In the genomic region with DNA sequence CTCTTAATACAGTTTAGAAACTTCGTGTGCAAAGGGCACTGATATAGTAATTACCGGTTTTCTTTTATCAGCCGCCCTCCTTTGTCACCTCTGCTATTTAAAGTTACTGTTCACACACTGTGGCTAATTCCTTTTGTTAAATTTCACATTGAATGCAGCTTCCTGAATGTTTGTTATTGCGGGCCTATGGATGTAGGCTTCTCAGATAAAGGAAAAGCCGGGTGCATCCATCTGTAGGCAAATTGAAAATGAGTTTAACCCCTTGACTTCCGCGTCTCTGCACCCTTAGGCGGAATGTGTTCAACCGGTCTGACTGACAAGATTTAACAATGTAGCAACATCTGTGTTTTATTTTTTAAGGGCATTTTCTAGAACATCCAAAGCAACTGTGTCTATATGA, we compare ENCODE assay signal across 12 mouse cellular contexts.
DNase-seq lines count a peak whose midpoint lies in the region; ATAC-seq and TF ChIP-seq lines count a peak whose summit lies in the region.
"Had no signal": no experiment of that assay in that cellular context is flagged by ENCODE, and none has a peak within 500 bp of the region (broad histone marks: within the 10 kb centered on the region; RNA-seq: fewer than 3 reads in every experiment).

No protein-coding gene starts in this region.

- H3K9ac ChIP-seq in hindbrain, embryonic 12.5 days = no peak overlapping the region
- H3K9ac ChIP-seq in midbrain, postnatal 0 days (replicated peaks; ENCODE audit: low read length, poor library complexity, severe bottlenecking) = no peak overlapping the region
- H3K9ac ChIP-seq: lung, embryonic 14.5 days had no signal

- peaks cover 20% of the 10 kb centered on the region for H3K27me3 ChIP-seq in embryonic facial prominence, embryonic 10.5 days (replicated peaks; ENCODE audit: low read depth, poor library complexity, severe bottlenecking)
- H3K27me3 ChIP-seq in hindbrain, embryonic 12.5 days = no peaks in the 10 kb centered on the region
- H3K27me3 ChIP-seq in midbrain, postnatal 0 days (ENCODE audit: insufficient read depth, low read length) = no peaks in the 10 kb centered on the region
- H3K27me3 ChIP-seq: CH12.LX had no signal

- TF ChIP-seq CTCF in midbrain, postnatal 0 days (IDR thresholded peaks at IDR 0.05) = no peak

- 18% methylated on average over 9 of the region's 9 CpGs for WGBS in embryonic facial prominence, embryonic 10.5 days
- 21% methylated on average over 9 of the region's 9 CpGs for WGBS in hindbrain, embryonic 12.5 days
- WGBS in midbrain, postnatal 0 days = 14% methylated on average over 9 of the region's 9 CpGs

- ATAC-seq in hindbrain, embryonic 12.5 days (ENCODE audit: low FRiP score) = no peak
- no peak for ATAC-seq in midbrain, postnatal 0 days (ENCODE audit: low FRiP score)
- no peak for ATAC-seq in inflammation-experienced regulatory T-cells, adult 6 months

- peak; percentile 49 for DNase-seq in brain, adult 2 months (ENCODE audit: low read depth, low spot score)
- DNase-seq in embryonic facial prominence, embryonic 10.5 days (ENCODE audit: low spot score) = no peak
- peak; percentile 41 for DNase-seq in midbrain, postnatal 0 days (ENCODE audit: low spot score)
- no peak for DNase-seq in lung, postnatal 14 days
- no peak for DNase-seq in yolk sac, embryonic 10.5 days (ENCODE audit: low spot score)
- DNase-seq in adrenal gland, postnatal 36 days = no peak
- DNase-seq: kidney, postnatal 25 days; lung, embryonic 14.5 days had no signal

- H3K9me3 ChIP-seq in embryonic facial prominence, embryonic 10.5 days = no peaks in the 10 kb centered on the region
- no peaks in the 10 kb centered on the region for H3K9me3 ChIP-seq in hindbrain, embryonic 12.5 days (replicated peaks)
- no peaks in the 10 kb centered on the region for H3K9me3 ChIP-seq in midbrain, postnatal 0 days (ENCODE audit: low read length)

- H3K4me3 ChIP-seq in embryonic facial prominence, embryonic 10.5 days = peak overlapping the region; percentile 59
- H3K4me3 ChIP-seq in hindbrain, embryonic 12.5 days = no peak overlapping the region
- no peak overlapping the region for H3K4me3 ChIP-seq in midbrain, postnatal 0 days (ENCODE audit: low read depth, low read length)
- H3K4me3 ChIP-seq: myocyte had no signal

- no peaks in the 10 kb centered on the region for H3K36me3 ChIP-seq in embryonic facial prominence, embryonic 10.5 days (replicated peaks)
- H3K36me3 ChIP-seq in hindbrain, embryonic 12.5 days = no peaks in the 10 kb centered on the region
- H3K36me3 ChIP-seq in midbrain, postnatal 0 days (ENCODE audit: insufficient read depth, low read length) = no peaks in the 10 kb centered on the region

- H3K27ac ChIP-seq in embryonic facial prominence, embryonic 10.5 days (replicated peaks) = no peak overlapping the region
- peak overlapping the region; percentile 35 for H3K27ac ChIP-seq in hindbrain, embryonic 12.5 days
- H3K27ac ChIP-seq in midbrain, postnatal 0 days (ENCODE audit: low read depth, low read length) = no peak overlapping the region

- H3K4me2 ChIP-seq in hindbrain, embryonic 12.5 days (replicated peaks) = peak overlapping the region; percentile 66
- no peak overlapping the region for H3K4me2 ChIP-seq in midbrain, postnatal 0 days (ENCODE audit: low read depth, low read length, poor library complexity, severe bottlenecking)

- peaks cover 42% of the 10 kb centered on the region for H3K4me1 ChIP-seq in embryonic facial prominence, embryonic 10.5 days
- peaks cover 44% of the 10 kb centered on the region for H3K4me1 ChIP-seq in hindbrain, embryonic 12.5 days
- peaks cover 3% of the 10 kb centered on the region; the same call in 1 of the 2 replicates for H3K4me1 ChIP-seq in midbrain, postnatal 0 days (ENCODE audit: insufficient read depth, low read length)

Comparison
In these comparisons a context has a peak if more than half of its experiments do, and no peak if none do; other contexts are left out.
1. DNase-seq: peak in brain, adult 2 months (single experiment) and midbrain, postnatal 0 days (single experiment); none in embryonic facial prominence, embryonic 10.5 days (single experiment), lung, postnatal 14 days (single experiment), yolk sac, embryonic 10.5 days (single experiment) and adrenal gland, postnatal 36 days (0 of 2).